Mouse (Mus musculus): ENCODE measurements around the gene 4930438A08Rik. TPM values are rescaled to one million over a fixed set of nuclear protein-coding genes. Genes with fewer than 3 reads are reported as not detected.
A peak's percentile ranks its signal among the peaks of the same experiment; 100 is the strongest.

The 4930438A08Rik gene
- polyA plus RNA-seq, 1 experiment from 2014 or later, result 0.20 TPM

- no peak for DNase-seq (ENCODE audit: low spot score)
- Histone ChIP-seq H3K36me3 (replicated peaks; ENCODE audit: control insufficient read depth, insufficient read depth, low read depth, low read length) (no peaks in the 10 kb centered on the region), H3K4me1 (ENCODE audit: control insufficient read depth, insufficient read depth, low read length) (no peaks in the 10 kb centered on the region), H3K4me2 (ENCODE audit: low read depth, low read length) (no peak overlapping the region), H3K9me3 (replicated peaks; ENCODE audit: control insufficient read depth, low read length) (no peaks in the 10 kb centered on the region), H3K27me3 (ENCODE audit: control insufficient read depth, insufficient read depth, low read length) (no peaks in the 10 kb centered on the region), H3K4me3 (ENCODE audit: low read depth, low read length) (no peak overlapping the region), H3K27ac (replicated peaks; ENCODE audit: low read depth, low read length) (no peak overlapping the region), H3K9ac (replicated peaks; ENCODE audit: low read length) (no peak overlapping the region)
- no peak for ATAC-seq (replicated peaks; ENCODE audit: insufficient number of reproducible peaks, low FRiP score, low TSS enrichment, low read depth)
- WGBS, result 75% methylated on average over 9 of the region's 9 CpGs
Observed at GRCm38 (mm10) chr11:58289992-58290682, 15.5 kb downstream of the 4930438A08Rik start.

- no peak overlapping the region for H3K27ac ChIP-seq (replicated peaks; ENCODE audit: low read depth, low read length)
- DNase-seq (ENCODE audit: low spot score), result no peak
- H3K9me3 ChIP-seq (replicated peaks; ENCODE audit: control insufficient read depth, low read length), result no peaks in the 10 kb centered on the region
- no peak overlapping the region for H3K4me3 ChIP-seq (ENCODE audit: low read depth, low read length)
- H3K27me3 ChIP-seq (ENCODE audit: control insufficient read depth, insufficient read depth, low read length), result no peaks in the 10 kb centered on the region
- H3K9ac ChIP-seq (replicated peaks; ENCODE audit: low read length), result no peak overlapping the region
- no peaks in the 10 kb centered on the region for H3K36me3 ChIP-seq (replicated peaks; ENCODE audit: control insufficient read depth, insufficient read depth, low read depth, low read length)
- ATAC-seq (replicated peaks; ENCODE audit: insufficient number of reproducible peaks, low FRiP score, low TSS enrichment, low read depth), result no peak
- H3K4me1 ChIP-seq (ENCODE audit: control insufficient read depth, insufficient read depth, low read length), result no peaks in the 10 kb centered on the region
- no peak overlapping the region for H3K4me2 ChIP-seq (ENCODE audit: low read depth, low read length)
- 85% methylated on average over 4 of the region's 4 CpGs for WGBS
Observed at GRCm38 (mm10) chr11:58290812-58291211, 16.2 kb downstream of the 4930438A08Rik start.

DNA sequence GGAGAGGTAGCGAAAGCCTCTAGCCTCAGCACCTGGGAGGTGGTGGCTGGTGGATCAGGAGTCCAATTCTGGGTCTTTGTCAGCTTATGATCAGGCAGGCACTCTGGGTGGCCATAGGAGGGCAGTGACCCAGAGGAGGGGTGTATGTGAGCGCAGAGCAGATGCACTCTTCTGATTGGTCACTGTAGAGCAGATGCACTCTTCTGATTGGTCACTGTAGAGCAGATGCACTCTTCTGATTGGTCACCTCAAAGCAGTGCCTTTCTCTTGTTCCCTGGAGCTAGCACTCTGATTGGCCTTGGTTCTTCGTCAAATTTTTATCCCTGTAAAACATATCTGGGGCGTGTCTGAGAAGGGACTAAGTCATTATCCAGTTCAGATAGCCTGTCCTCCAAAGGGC, 18.2 kb downstream of the 4930438A08Rik start:
- 52% methylated on average over 4 of the region's 4 CpGs for WGBS
- DNase-seq (ENCODE audit: low spot score), result no peak
- Histone ChIP-seq H3K27ac (replicated peaks; ENCODE audit: low read depth, low read length) (no peak overlapping the region), H3K9me3 (replicated peaks; ENCODE audit: control insufficient read depth, low read length) (no peaks in the 10 kb centered on the region), H3K4me1 (ENCODE audit: control insufficient read depth, insufficient read depth, low read length) (no peaks in the 10 kb centered on the region), H3K9ac (replicated peaks; ENCODE audit: low read length) (no peak overlapping the region), H3K36me3 (replicated peaks; ENCODE audit: control insufficient read depth, insufficient read depth, low read depth, low read length) (no peaks in the 10 kb centered on the region), H3K4me2 (ENCODE audit: low read depth, low read length) (no peak overlapping the region), H3K27me3 (ENCODE audit: control insufficient read depth, insufficient read depth, low read length) (no peaks in the 10 kb centered on the region), H3K4me3 (ENCODE audit: low read depth, low read length) (no peak overlapping the region)
- ATAC-seq (replicated peaks; ENCODE audit: insufficient number of reproducible peaks, low FRiP score, low TSS enrichment, low read depth), result no peak

GRCm38 (mm10) chr11:58297396-58297795, 22.8 kb downstream of the 4930438A08Rik start:
- H3K9ac ChIP-seq (replicated peaks; ENCODE audit: low read length), result no peak overlapping the region
- no peaks in the 10 kb centered on the region for H3K36me3 ChIP-seq (replicated peaks; ENCODE audit: control insufficient read depth, insufficient read depth, low read depth, low read length)
- no peaks in the 10 kb centered on the region for H3K4me1 ChIP-seq (ENCODE audit: control insufficient read depth, insufficient read depth, low read length)
- DNase-seq (ENCODE audit: low spot score), result no peak
- H3K27me3 ChIP-seq (ENCODE audit: control insufficient read depth, insufficient read depth, low read length), result no peaks in the 10 kb centered on the region
- ATAC-seq (replicated peaks; ENCODE audit: insufficient number of reproducible peaks, low FRiP score, low TSS enrichment, low read depth), result no peak
- H3K4me3 ChIP-seq (ENCODE audit: low read depth, low read length), result no peak overlapping the region
- no peak overlapping the region for H3K27ac ChIP-seq (replicated peaks; ENCODE audit: low read depth, low read length)
- no peaks in the 10 kb centered on the region for H3K9me3 ChIP-seq (replicated peaks; ENCODE audit: control insufficient read depth, low read length)
- WGBS, result 74% methylated on average over 6 of the region's 6 CpGs
- no peak overlapping the region for H3K4me2 ChIP-seq (ENCODE audit: low read depth, low read length)

- Histone ChIP-seq H3K4me2 (ENCODE audit: low read depth, low read length) (peak overlapping the region; percentile 36), H3K27ac (replicated peaks; ENCODE audit: low read depth, low read length) (no peak overlapping the region), H3K27me3 (ENCODE audit: control insufficient read depth, insufficient read depth, low read length) (no peaks in the 10 kb centered on the region), H3K9ac (replicated peaks; ENCODE audit: low read length) (0 out of 2 replicates have a peak overlapping the region, but pooled peaks have one; percentile 13), H3K9me3 (replicated peaks; ENCODE audit: control insufficient read depth, low read length) (no peaks in the 10 kb centered on the region), H3K4me1 (ENCODE audit: control insufficient read depth, insufficient read depth, low read length) (no peaks in the 10 kb centered on the region), H3K36me3 (replicated peaks; ENCODE audit: control insufficient read depth, insufficient read depth, low read depth, low read length) (no peaks in the 10 kb centered on the region), H3K4me3 (ENCODE audit: low read depth, low read length) (peak overlapping the region; percentile 25)
- 13% methylated on average over 13 of the region's 13 CpGs for WGBS
- peak; percentile 83 for DNase-seq (ENCODE audit: low spot score)
- no peak for ATAC-seq (replicated peaks; ENCODE audit: insufficient number of reproducible peaks, low FRiP score, low TSS enrichment, low read depth)
Observed at GRCm38 (mm10) chr11:58301057-58301456, 26.5 kb downstream of the 4930438A08Rik start.

GRCm38 (mm10) chr11:58301837-58302754, 27.5 kb downstream of the 4930438A08Rik start:
- no peaks in the 10 kb centered on the region for H3K36me3 ChIP-seq (replicated peaks; ENCODE audit: control insufficient read depth, insufficient read depth, low read depth, low read length)
- ATAC-seq (replicated peaks; ENCODE audit: insufficient number of reproducible peaks, low FRiP score, low TSS enrichment, low read depth) (peak; percentile 94), DNase-seq (ENCODE audit: low spot score) (peak; percentile 97)
- H3K9ac ChIP-seq (replicated peaks; ENCODE audit: low read length), result peak overlapping the region; percentile 73
- no peaks in the 10 kb centered on the region for H3K4me1 ChIP-seq (ENCODE audit: control insufficient read depth, insufficient read depth, low read length)
- H3K27ac ChIP-seq (replicated peaks; ENCODE audit: low read depth, low read length), result peak overlapping the region; percentile 74
- 0% methylated on average over 36 of the region's 36 CpGs for WGBS
- H3K4me2 ChIP-seq (ENCODE audit: low read depth, low read length), result peak overlapping the region; percentile 26
- H3K27me3 ChIP-seq (ENCODE audit: control insufficient read depth, insufficient read depth, low read length), result no peaks in the 10 kb centered on the region
- peak overlapping the region; percentile 56 for H3K4me3 ChIP-seq (ENCODE audit: low read depth, low read length)
- H3K9me3 ChIP-seq (replicated peaks; ENCODE audit: control insufficient read depth, low read length), result no peaks in the 10 kb centered on the region

- no peaks in the 10 kb centered on the region for H3K27me3 ChIP-seq (ENCODE audit: control insufficient read depth, insufficient read depth, low read length)
- DNase-seq (ENCODE audit: low spot score) (peak; percentile 45), ATAC-seq (replicated peaks; ENCODE audit: insufficient number of reproducible peaks, low FRiP score, low TSS enrichment, low read depth) (no peak)
- H3K4me2 ChIP-seq (ENCODE audit: low read depth, low read length), result peak overlapping the region; percentile 26
- H3K4me1 ChIP-seq (ENCODE audit: control insufficient read depth, insufficient read depth, low read length), result no peaks in the 10 kb centered on the region
- H3K36me3 ChIP-seq (replicated peaks; ENCODE audit: control insufficient read depth, insufficient read depth, low read depth, low read length), result no peaks in the 10 kb centered on the region
- H3K9me3 ChIP-seq (replicated peaks; ENCODE audit: control insufficient read depth, low read length), result no peaks in the 10 kb centered on the region
- H3K27ac ChIP-seq (replicated peaks; ENCODE audit: low read depth, low read length), result peak overlapping the region; percentile 74
- under 1% methylated on average over 26 of the region's 26 CpGs for WGBS
- peak overlapping the region; percentile 56 for H3K4me3 ChIP-seq (ENCODE audit: low read depth, low read length)
- peak overlapping the region; percentile 73 for H3K9ac ChIP-seq (replicated peaks; ENCODE audit: low read length)
Observed at GRCm38 (mm10) chr11:58302774-58303445, 28.3 kb downstream of the 4930438A08Rik start.

Measured in embryonic facial prominence, embryonic 11.5 days (tissue).